Mouse (Mus musculus) CH12.LX (cell line): ENCODE data around the gene Apoa2. TPM values are rescaled to one million over a fixed set of nuclear protein-coding genes. Genes with fewer than 3 reads are reported as not detected.

Experiments used
- DNase-seq: peaks from one replicate; pipeline ENCODE4 v3.0.0-alpha.2; 2013; ENCODE audit errors: extremely low read depth
- H3K27ac ChIP-seq: 2 replicates; pipeline ENCODE4 v1.5.1; 2012; ENCODE audit warnings: low read depth, mild to moderate bottlenecking, control low read depth, moderate library complexity; ENCODE audit not compliant: insufficient read depth
- H3K27me3 ChIP-seq: replicated peaks from 2 replicates; pipeline ENCODE3; 2012; ENCODE audit warnings: inconsistent platforms
- H3K36me3 ChIP-seq, 2 experiments: replicated peaks in 1 of 2; 2 replicates each; pipeline versions ENCODE3 to v1.6.1; 2012; ENCODE audit warnings: inconsistent platforms in 1 of 2, low read length in 1 of 2, mild to moderate bottlenecking in 1 of 2, mixed read lengths in 1 of 2, moderate library complexity in 1 of 2; ENCODE audit not compliant: control insufficient read depth in 1 of 2, insufficient read depth in 1 of 2
- H3K4me1 ChIP-seq, 2 experiments: 2 replicates each; pipeline ENCODE4 v1.6.1; 2012; ENCODE audit warnings: inconsistent platforms in 1 of 2, moderate library complexity in 1 of 2; ENCODE audit not compliant: insufficient read depth in 2 of 2, control insufficient read depth in 1 of 2
- H3K4me2 ChIP-seq: 2 replicates; pipeline ENCODE4 v1.6.1; 2012; ENCODE audit warnings: low read depth, mild to moderate bottlenecking, control low read depth; ENCODE audit not compliant: poor library complexity, insufficient read depth, severe bottlenecking
- H3K4me3 ChIP-seq, 3 experiments: fragments of 150-350 bp in 1 of 3; sonication (generic) in 1 of 3; replicated peaks in 1 of 3; 2 replicates each; pipeline versions ENCODE3 to v1.5.1; 2011 to 2012; ENCODE audit warnings: low read depth in 2 of 3, low read length in 2 of 3, mild to moderate bottlenecking in 2 of 3, moderate library complexity in 2 of 3, control low read depth in 1 of 3, improper control_type of control experiment in 1 of 3, inconsistent platforms in 1 of 3, mixed read lengths in 1 of 3; ENCODE audit not compliant: poor library complexity in 1 of 3
- H3K79me2 ChIP-seq: replicated peaks from 2 replicates; pipeline ENCODE4 v1.6.1; 2012; ENCODE audit warnings: mild to moderate bottlenecking, moderate library complexity; ENCODE audit not compliant: control insufficient read depth, poor library complexity, insufficient read depth, severe bottlenecking; ENCODE audit errors: extremely low read depth
- H3K9ac ChIP-seq: 2 replicates; pipeline ENCODE4 v1.6.1; 2012; ENCODE audit warnings: low read depth, mild to moderate bottlenecking, control low read depth, moderate library complexity; ENCODE audit not compliant: insufficient read depth
- H3K9me3 ChIP-seq: replicated peaks from 2 replicates; pipeline ENCODE3; 2012; ENCODE audit warnings: low read length, inconsistent platforms, mixed read lengths
- BHLHE40 ChIP-seq: IDR thresholded peaks from 2 replicates; pipeline ENCODE4 v1.6.1; 2011; ENCODE audit warnings: mild to moderate bottlenecking, low read depth, low read length, improper control_type of control experiment
- CHD2 ChIP-seq: IDR thresholded peaks from 2 replicates; pipeline ENCODE4 v1.6.1; 2011; ENCODE audit warnings: low read length, improper control_type of control experiment
- CTCF ChIP-seq, 2 experiments: IDR thresholded peaks in 1 of 2; conservative IDR thresholded peaks in 1 of 2; 2 replicates each; pipeline ENCODE4 v1.5.1; 2011 to 2012; ENCODE audit warnings: low read depth in 2 of 2, low read length in 2 of 2, improper control_type of control experiment in 1 of 2, inconsistent platforms in 1 of 2, mild to moderate bottlenecking in 1 of 2, moderate library complexity in 1 of 2
- E2F4 ChIP-seq: IDR thresholded peaks from 2 replicates; pipeline ENCODE4 v1.6.1; 2011; ENCODE audit warnings: low read depth, low read length, improper control_type of control experiment; ENCODE audit not compliant: insufficient replicate concordance
- JUN ChIP-seq: IDR thresholded peaks from 2 replicates; pipeline ENCODE4 v1.6.1; 2011; ENCODE audit warnings: low read depth, mild to moderate bottlenecking, low read length, improper control_type of control experiment, moderate library complexity; ENCODE audit not compliant: insufficient read depth
- JUND ChIP-seq: conservative IDR thresholded peaks from 2 replicates; pipeline ENCODE4 v1.6.1; 2011; ENCODE audit warnings: low read depth, low read length, improper control_type of control experiment
- KAT2A ChIP-seq: IDR thresholded peaks from 2 replicates; pipeline ENCODE4 v1.6.1; 2012; ENCODE audit warnings: low read length, improper control_type of control experiment, inconsistent platforms; ENCODE audit not compliant: insufficient replicate concordance
- MAZ ChIP-seq: IDR thresholded peaks from 2 replicates; pipeline ENCODE4 v1.6.1; 2012; ENCODE audit warnings: low read depth, mild to moderate bottlenecking, inconsistent platforms, low read length, improper control_type of control experiment, moderate library complexity
- MXI1 ChIP-seq: IDR thresholded peaks from 2 replicates; pipeline ENCODE4 v1.6.1; 2011; ENCODE audit warnings: mild to moderate bottlenecking, low read depth, low read length, improper control_type of control experiment
- NELFE ChIP-seq: IDR thresholded peaks from 2 replicates; pipeline ENCODE4 v1.6.1; 2011; ENCODE audit warnings: low read depth, low read length, improper control_type of control experiment
- NRF1 ChIP-seq: IDR thresholded peaks from 2 replicates; pipeline ENCODE4 v1.6.1; 2014; ENCODE audit warnings: low read depth, mild to moderate bottlenecking, inconsistent platforms, low read length, improper control_type of control experiment, moderate library complexity
- POLR2A ChIP-seq: IDR thresholded peaks from 2 replicates; pipeline ENCODE4 v1.6.1; 2011; ENCODE audit warnings: low read depth, mild to moderate bottlenecking, improper control_type of control experiment, low read length
- RAD21 ChIP-seq: IDR thresholded peaks from 2 replicates; pipeline ENCODE4 v1.6.1; 2011; ENCODE audit warnings: low read depth, mild to moderate bottlenecking, low read length, improper control_type of control experiment, moderate library complexity
- SIN3A ChIP-seq: IDR thresholded peaks from 2 replicates; pipeline ENCODE4 v1.6.1; 2012; ENCODE audit warnings: low read length, improper control_type of control experiment, inconsistent platforms
- TCF12 ChIP-seq: IDR thresholded peaks from 2 replicates; pipeline ENCODE4 v1.6.1; 2014; ENCODE audit warnings: low read depth, mild to moderate bottlenecking, inconsistent platforms, low read length, improper control_type of control experiment
- USF1 ChIP-seq: IDR thresholded peaks from 2 replicates; pipeline ENCODE4 v1.6.1; 2014; ENCODE audit warnings: low read depth, mild to moderate bottlenecking, inconsistent platforms, low read length, improper control_type of control experiment
- USF2 ChIP-seq: conservative IDR thresholded peaks from 2 replicates; pipeline ENCODE4 v1.6.1; 2011; ENCODE audit warnings: low read depth, low read length, improper control_type of control experiment
- dilution Hi-C: fragments of 300-500 bp; cut with MboI; formaldehyde crosslinking; loops from 2 replicates; pipeline ENCODE4 v1.14.3; 2020; ENCODE audit warnings: low sequenced_read_pairs; ENCODE audit not compliant: extremely low pct_unique_long_range_greater_than_20kb, extremely low pct_ligation_motif_present
- in situ Hi-C: fragments of 300-500 bp; cut with MboI; formaldehyde crosslinking; loops from 3 replicates; pipeline ENCODE4 v1.14.3; 2019; ENCODE audit warnings: low sequenced_read_pairs, low pct_ligation_motif_present, low pct_unique_long_range_greater_than_20kb, mixed read lengths
- polyA plus RNA-seq: library from polyadenylated mRNA; unstranded; fragments of >175 nt; gene quantifications from 2 replicates; pipeline ENCODE4 v1.2.1, GENCODE M21; 2012; ENCODE audit warnings: low read depth; ENCODE audit not compliant: insufficient read length
- total RNA-seq, 2 experiments: library from RNA; depleted of rRNA; stranded (reverse); fragments of 300-350 nt in 1 of 2; fragments of >200 nt in 1 of 2; gene quantifications; 2 replicates each; pipeline ENCODE4 v1.2.3; 2012 to 2014

The Apoa2 gene
- total and polyA plus RNA-seq, 3 experiments, result 3.0 to 5.3 (median 3.1) TPM

DNA sequence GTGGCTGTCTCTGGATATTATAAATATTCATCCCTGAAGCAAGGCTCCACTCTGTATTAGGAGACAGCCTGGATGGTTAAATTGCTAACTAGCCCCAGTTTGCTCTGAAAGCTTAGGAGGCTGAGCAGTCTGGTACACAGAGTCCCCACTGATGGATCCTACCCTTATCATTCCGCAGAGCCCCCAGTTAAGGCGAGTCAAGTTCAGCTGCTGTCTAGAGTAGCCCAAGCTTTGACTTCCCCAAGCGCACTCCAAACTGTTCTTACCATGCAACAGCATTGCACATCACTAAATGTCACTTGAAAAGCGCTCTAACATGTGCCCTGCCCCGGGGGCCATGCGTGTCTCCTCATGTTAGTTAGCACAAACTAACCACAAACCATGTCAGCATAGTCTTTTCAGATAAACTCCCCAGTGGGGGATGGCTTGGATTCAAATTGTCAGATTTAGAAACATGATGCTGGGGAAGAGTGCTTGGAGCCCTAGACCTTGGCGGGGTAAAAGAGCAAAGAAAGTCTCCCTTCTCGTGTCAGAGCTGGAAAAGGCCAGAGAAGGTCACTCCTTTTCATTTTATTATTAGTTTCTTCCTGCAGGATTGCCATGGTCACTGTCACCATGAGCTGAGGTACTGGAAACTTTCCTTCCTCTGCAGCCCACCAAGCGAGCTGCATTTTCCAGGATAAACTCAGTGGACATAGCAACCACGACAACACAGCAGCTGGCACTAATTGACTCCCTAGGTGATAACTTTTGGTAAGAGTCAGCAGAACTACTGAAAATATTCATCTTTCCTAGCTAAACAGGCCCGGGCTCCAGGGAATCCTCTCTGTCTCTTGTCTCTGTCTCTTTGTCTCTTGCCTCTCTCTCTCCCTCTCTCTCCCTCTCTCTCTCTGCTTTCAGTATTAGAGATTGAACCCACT, 30.7 kb upstream of the Apoa2 start:
- dilution Hi-C loops, result no loop called here

DNA sequence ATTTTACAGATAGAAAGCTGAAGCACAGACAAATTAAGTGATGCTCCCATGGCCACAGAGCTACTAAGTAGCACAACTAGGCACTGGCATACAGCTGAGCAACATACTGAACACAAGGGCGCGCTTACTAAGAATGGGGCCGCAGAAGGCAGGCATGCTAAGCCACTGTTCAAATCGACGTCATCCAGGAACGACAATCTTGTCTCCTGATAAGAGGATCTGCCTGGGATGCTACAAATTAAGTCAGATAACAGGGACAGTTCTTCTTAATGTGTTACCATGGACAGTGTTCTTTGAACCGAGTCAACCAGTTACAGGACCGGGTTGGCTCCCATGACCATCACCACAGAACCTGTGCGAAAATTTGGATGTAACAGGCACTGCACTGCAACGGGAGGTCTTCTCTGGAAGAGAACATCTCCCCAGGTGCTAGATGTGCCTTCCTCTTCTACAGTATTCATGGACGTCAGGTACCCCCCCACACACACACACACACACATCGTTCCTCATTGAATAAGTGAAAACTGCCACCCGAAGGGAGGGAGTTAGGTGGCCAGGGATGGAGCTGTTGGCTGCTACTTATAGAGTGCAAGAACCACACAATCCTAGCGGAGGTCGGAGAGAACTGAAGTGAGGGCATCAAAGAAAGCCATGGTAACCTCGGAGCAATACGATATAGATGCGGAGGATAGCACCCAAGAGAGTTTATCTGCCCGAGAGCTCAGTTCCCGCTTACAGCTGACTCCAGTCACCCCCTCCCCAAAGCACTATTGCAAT, 29.6 kb upstream of the Apoa2 start:
- H3K9me3 ChIP-seq, result no peaks in the 10 kb centered on the region
- H3K4me3 ChIP-seq, result no peak overlapping the region
- in situ Hi-C loops, result no loop called here
- dilution Hi-C loops, result no loop called here
- H3K4me1 ChIP-seq, result no peaks in the 10 kb centered on the region
- H3K79me2 ChIP-seq, result no peaks in the 10 kb centered on the region
- no peak overlapping the region for H3K27ac ChIP-seq
- 0 out of 2 replicates have a peak overlapping the region, but pooled peaks have one; percentile 48 for H3K4me2 ChIP-seq
- no peak for DNase-seq
- no peak overlapping the region for H3K9ac ChIP-seq
- H3K36me3 ChIP-seq, result no peaks in the 10 kb centered on the region
- no peak for TF ChIP-seq NELFE
- peaks cover 34% of the 10 kb centered on the region for H3K27me3 ChIP-seq

More for the DNA sequence above, 30.7 kb upstream of the Apoa2 start:
- Histone ChIP-seq H3K4me1 (no peaks in the 10 kb centered on the region), H3K4me3 (no peak overlapping the region), H3K9ac (no peak overlapping the region), H3K36me3 (no peaks in the 10 kb centered on the region), H3K79me2 (no peaks in the 10 kb centered on the region), H3K4me2 (no peak overlapping the region), H3K27ac (no peak overlapping the region), H3K27me3 (peaks cover 30% of the 10 kb centered on the region), H3K9me3 (no peaks in the 10 kb centered on the region)
- no peak for DNase-seq
- no peak for TF ChIP-seq BHLHE40
- TF ChIP-seq MXI1, result no peak
- no peak for TF ChIP-seq E2F4
- TF ChIP-seq MAZ, result no peak
- no peak for TF ChIP-seq USF2
- no peak for TF ChIP-seq RAD21
- TF ChIP-seq JUND, result no peak
- TF ChIP-seq CTCF (conservative IDR thresholded peaks at IDR 0.05 in 1 of 2, IDR thresholded peaks at IDR 0.05 in 1 of 2; ENCODE audit: low read depth in 2 of 2, low read length in 2 of 2), result no peak
- TF ChIP-seq NRF1, result no peak
- no peak for TF ChIP-seq POLR2A
- no peak for TF ChIP-seq CHD2
- no peak for TF ChIP-seq SIN3A
- no peak for TF ChIP-seq TCF12
- no peak for TF ChIP-seq KAT2A
- TF ChIP-seq USF1, result no peak
- TF ChIP-seq JUN, result no peak
- in situ Hi-C loops, result no loop called here
